Mouse (Mus musculus): ENCODE data around the gene Vmn1r10.

Gene Vmn1r10

DNA sequence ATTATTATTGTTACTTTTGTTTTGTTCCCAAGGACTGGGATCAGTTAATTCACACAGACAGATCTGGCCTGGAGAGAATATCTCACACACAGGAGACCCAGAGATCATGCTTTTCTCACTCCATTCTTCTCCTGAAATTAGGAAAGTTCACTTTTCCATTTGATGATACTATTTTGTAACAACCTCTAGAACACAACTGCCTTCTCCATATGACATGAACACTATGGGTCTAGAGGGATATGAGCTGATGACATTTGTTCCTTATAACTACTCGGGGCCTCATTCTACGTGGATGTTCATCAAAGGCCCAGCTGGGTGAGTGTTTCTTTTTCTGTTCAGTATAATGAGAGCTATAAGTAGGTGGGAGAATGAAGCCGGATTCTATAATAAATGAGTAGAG, at the start of gene Vmn1r10:
TSS of gene Vmn1r10 (plus strand) at position 301 of the 400 bp plus-strand sequence.
- no peak for DNase-seq (ENCODE audit: low spot score)

DNA sequence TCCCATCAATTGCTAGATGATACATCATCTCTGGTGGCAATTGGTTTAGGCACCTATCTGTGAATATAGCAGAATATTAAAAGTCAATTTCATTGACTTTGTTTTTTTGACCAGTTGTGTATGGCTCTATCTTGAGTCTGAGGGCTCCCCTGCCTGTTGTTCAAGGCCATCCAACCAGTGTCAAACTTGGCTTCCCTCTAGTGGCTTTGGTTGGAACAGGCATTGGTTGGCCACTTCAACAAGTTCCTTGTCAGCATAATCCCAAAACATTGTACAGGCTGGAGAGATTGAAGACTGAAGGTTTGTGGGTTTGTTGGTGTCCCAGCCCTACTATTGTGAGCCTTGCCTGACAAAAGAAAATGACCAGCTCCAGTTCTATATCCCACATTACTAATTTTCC, 45.5 kb upstream of the Vmn1r10 start:
- peak; percentile 5 for DNase-seq (ENCODE audit: low spot score)

DNA sequence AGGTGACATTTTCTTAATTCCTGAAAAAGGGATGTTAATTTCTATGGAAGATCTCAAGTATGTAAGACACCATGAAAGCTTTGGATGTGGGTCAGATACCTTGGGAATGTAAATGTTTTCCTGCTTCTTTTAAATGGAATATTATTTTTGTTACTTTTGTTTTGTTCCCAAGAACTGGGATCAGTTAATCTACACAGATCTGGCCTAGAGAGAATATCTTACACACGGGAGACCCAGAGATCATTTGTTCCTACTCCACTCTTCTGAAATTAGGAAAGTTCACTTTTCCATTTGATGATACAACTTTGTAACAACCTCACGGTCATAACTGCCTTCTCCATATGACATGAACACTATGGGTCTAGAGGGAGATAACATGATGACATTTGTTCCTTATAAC, 42.8 kb upstream of the Vmn1r10 start, which contains the start of gene Vmn1r9:
TSS of gene Vmn1r9 (plus strand) at position 301 of the 400 bp plus-strand sequence.
- DNase-seq (ENCODE audit: low spot score) = no peak

DNA sequence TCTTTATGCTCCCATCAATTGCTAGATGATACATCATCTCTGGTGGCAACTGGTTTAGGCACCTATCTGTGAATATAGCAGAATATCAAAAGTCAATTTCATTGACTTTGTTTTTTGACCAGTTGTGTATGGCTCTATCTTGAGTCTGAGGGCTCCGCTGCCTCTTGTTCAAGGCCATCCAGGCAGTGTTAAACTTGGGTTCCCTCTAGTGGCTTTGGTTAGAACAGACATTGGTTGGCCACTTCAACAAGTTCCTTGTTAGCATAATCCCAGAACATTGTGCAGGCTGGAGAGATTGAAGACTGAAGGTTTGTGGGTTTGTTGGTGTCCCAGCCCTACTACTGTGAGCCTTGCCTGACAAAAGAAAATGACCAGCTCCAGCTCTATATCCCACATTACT, 2.9 kb upstream of the Vmn1r10 start:
- DNase-seq (ENCODE audit: low spot score) = peak; percentile 33

DNA sequence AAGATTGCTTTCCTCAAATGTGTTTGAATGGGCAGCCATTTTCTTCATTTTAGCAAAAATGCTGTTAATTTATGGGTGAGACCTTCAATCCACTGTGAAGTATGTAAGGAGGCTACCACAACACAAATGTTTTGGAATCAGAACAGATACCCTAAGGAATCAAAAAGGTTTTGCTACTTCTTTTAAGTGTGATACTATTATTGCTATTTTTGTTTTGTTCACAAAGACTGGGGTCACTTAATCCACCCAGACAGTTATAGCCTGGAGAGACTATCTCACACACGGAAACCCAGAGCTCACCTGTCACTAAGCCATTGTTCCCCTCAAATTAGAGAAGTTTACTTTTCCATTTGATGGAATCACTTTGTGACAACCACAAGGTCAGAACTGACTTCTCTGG, 23.9 kb downstream of the Vmn1r10 start, which contains the start of gene Vmn1r11:
TSS of gene Vmn1r11 (plus strand) at position 301 of the 400 bp plus-strand sequence.
- no peak for DNase-seq (ENCODE audit: low spot score)

DNA sequence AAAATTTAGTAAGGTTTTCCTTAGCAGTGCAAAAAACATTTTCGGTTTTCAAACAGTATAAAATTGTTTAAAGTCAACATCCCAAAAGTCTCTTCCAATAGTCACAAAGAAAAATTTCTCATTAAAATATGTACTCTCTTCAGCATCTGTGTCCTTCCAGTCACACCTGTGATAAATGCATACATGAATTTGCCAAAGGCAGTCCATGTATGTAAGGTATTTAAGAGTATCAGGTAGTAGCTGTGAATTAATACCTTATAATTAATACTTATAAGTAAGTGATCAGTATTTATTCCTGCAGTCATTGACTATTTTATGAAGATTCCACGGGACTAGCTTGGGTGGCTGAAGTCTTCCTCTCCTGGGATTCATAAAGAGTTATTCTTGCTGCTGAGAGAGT, 47.4 kb downstream of the Vmn1r10 start, which contains the start of gene Vmn1r12:
TSS of gene Vmn1r12 (plus strand) at position 301 of the 400 bp plus-strand sequence.
- no peak for DNase-seq (ENCODE audit: low spot score)
